Mouse (Mus musculus) lung, embryonic 15.5 days (tissue): ENCODE results near the gene Camkv. TPM values are rescaled to one million over a fixed set of nuclear protein-coding genes. Genes with fewer than 3 reads are reported as not detected.

Experiments
- ATAC-seq: fragments of 200-750 bp; cut with Nextera tagmentation; 2 replicates; pipeline ENCODE4 v1.8.0; 2017; ENCODE audit warnings: moderate number of reproducible peaks, borderline replicate concordance; ENCODE audit not compliant: low FRiP score, low TSS enrichment; ENCODE audit errors: extremely low read depth
- H3K27ac ChIP-seq: fragments of 300-500 bp; sonication (generic); 2 replicates; pipeline ENCODE4 v1.5.1; 2015; ENCODE audit warnings: moderate library complexity, mild to moderate bottlenecking, inconsistent platforms
- H3K27me3 ChIP-seq: fragments of 300-500 bp; sonication (generic); 2 replicates; pipeline ENCODE4 v1.6.1; 2015; ENCODE audit warnings: inconsistent platforms
- H3K36me3 ChIP-seq: fragments of 300-500 bp; sonication (generic); 2 replicates; pipeline ENCODE4 v1.6.1; 2015; ENCODE audit warnings: inconsistent platforms
- H3K4me1 ChIP-seq: fragments of 300-500 bp; sonication (generic); 2 replicates; pipeline ENCODE4 v1.6.1; 2015; ENCODE audit warnings: inconsistent platforms
- H3K4me2 ChIP-seq: fragments of 300-500 bp; sonication (generic); 2 replicates; pipeline ENCODE4 v1.6.1; 2015; ENCODE audit warnings: inconsistent platforms, mild to moderate bottlenecking, moderate library complexity
- H3K4me3 ChIP-seq: fragments of 300-500 bp; sonication (generic); 2 replicates; pipeline ENCODE4 v1.5.1; 2015; ENCODE audit warnings: mild to moderate bottlenecking, inconsistent platforms
- H3K9ac ChIP-seq: fragments of 300-500 bp; sonication (generic); 2 replicates; pipeline ENCODE4 v1.6.1; 2015; ENCODE audit warnings: inconsistent platforms
- H3K9me3 ChIP-seq: fragments of 300-500 bp; sonication (generic); 2 replicates; pipeline ENCODE4 v1.6.1; 2016; ENCODE audit warnings: inconsistent platforms
- WGBS: fragments of 180-500 bp; shearing (Covaris S2); methylation state at CpG from one replicate; pipeline ENCODE4 v1.1.7; 2015; 5-methylcytosine and 5-hydroxymethylcytosine counted together
- polyA plus RNA-seq: library from polyadenylated mRNA; unstranded; fragments of >200 nt; fragmentation: Nextera tagmentation; extraction: Ambion mirVana; gene quantifications from 2 replicates; pipeline ENCODE4 v1.2.1, GENCODE M21; 2015

Camkv gene
- polyA plus RNA-seq, 1 experiment from 2014 or later, result 3.1 TPM

- H3K4me1 ChIP-seq, result peaks cover 43% of the 10 kb centered on the region
- H3K27ac ChIP-seq, result 0 out of 2 replicates have a peak overlapping the region, but pooled peaks have one; percentile 45
- 45% methylated on average over 31 of the region's 31 CpGs for WGBS
- no peak for ATAC-seq
- no peaks in the 10 kb centered on the region for H3K36me3 ChIP-seq
- H3K9me3 ChIP-seq, result no peaks in the 10 kb centered on the region
- H3K4me2 ChIP-seq, result peak overlapping the region; percentile 87
- peak overlapping the region; percentile 46 for H3K4me3 ChIP-seq
- peak overlapping the region; percentile 37 for H3K9ac ChIP-seq
- H3K27me3 ChIP-seq, result peaks cover 10% of the 10 kb centered on the region
These were observed 28.3 kb upstream of the Camkv start for GRCm38 (mm10) chr9:107906967-107907800.

- H3K4me3 ChIP-seq, result peak overlapping the region; percentile 46
- peaks cover 10% of the 10 kb centered on the region for H3K27me3 ChIP-seq
- peaks cover 43% of the 10 kb centered on the region for H3K4me1 ChIP-seq
- H3K36me3 ChIP-seq, result no peaks in the 10 kb centered on the region
- H3K27ac ChIP-seq, result 0 out of 2 replicates have a peak overlapping the region, but pooled peaks have one; percentile 7
- no peak for ATAC-seq
- WGBS, result 53% methylated on average over 14 of the region's 14 CpGs
- peak overlapping the region; percentile 87 for H3K4me2 ChIP-seq
- peak overlapping the region; percentile 20; the same call in 1 of the 2 replicates for H3K9ac ChIP-seq
- H3K9me3 ChIP-seq, result no peaks in the 10 kb centered on the region
These were observed 27.7 kb upstream of the Camkv start for GRCm38 (mm10) chr9:107907801-107908120.

GRCm38 (mm10) chr9:107908410-107909158 is 26.9 kb upstream of the Camkv start:
- no peak for ATAC-seq
- Histone ChIP-seq H3K9me3 (no peaks in the 10 kb centered on the region), H3K4me2 (peak overlapping the region; percentile 87), H3K9ac (peak overlapping the region; percentile 13; the same call in 1 of the 2 replicates), H3K4me3 (peak overlapping the region; percentile 46), H3K27me3 (peaks cover 10% of the 10 kb centered on the region), H3K4me1 (peaks cover 43% of the 10 kb centered on the region), H3K27ac (peak overlapping the region; percentile 45), H3K36me3 (no peaks in the 10 kb centered on the region)
- WGBS, result 31% methylated on average over 18 of the region's 18 CpGs

GRCm38 (mm10) chr9:107910025-107910769 is 25.3 kb upstream of the Camkv start:
- whole genome bisulfite sequencing, result 73% methylated on average over 15 of the region's 15 CpGs
- Histone ChIP-seq H3K27ac (no peak overlapping the region), H3K4me3 (no peak overlapping the region), H3K27me3 (peaks cover 10% of the 10 kb centered on the region), H3K9me3 (no peaks in the 10 kb centered on the region), H3K36me3 (no peaks in the 10 kb centered on the region), H3K4me1 (peaks cover 40% of the 10 kb centered on the region), H3K9ac (no peak overlapping the region), H3K4me2 (0 out of 2 replicates have a peak overlapping the region, but pooled peaks have one; percentile 16)
- ATAC-seq, result no peak

- Histone ChIP-seq H3K27ac (no peak overlapping the region), H3K4me2 (no peak overlapping the region), H3K9me3 (no peaks in the 10 kb centered on the region), H3K27me3 (no peaks in the 10 kb centered on the region), H3K36me3 (no peaks in the 10 kb centered on the region), H3K4me1 (peaks cover 7% of the 10 kb centered on the region; the same call in 1 of the 2 replicates), H3K4me3 (no peak overlapping the region), H3K9ac (no peak overlapping the region)
- ATAC-seq, result no peak
- WGBS, result 66% methylated on average over 16 of the region's 16 CpGs
These were observed 20.6 kb upstream of the Camkv start for GRCm38 (mm10) chr9:107914764-107915420.

- peak; percentile 19; the same call in 1 of the 2 replicates for ATAC-seq
- WGBS, result 20% methylated on average over 13 of the region's 13 CpGs
- Histone ChIP-seq H3K27ac (no peak overlapping the region), H3K4me2 (no peak overlapping the region), H3K9me3 (no peaks in the 10 kb centered on the region), H3K27me3 (no peaks in the 10 kb centered on the region), H3K4me3 (no peak overlapping the region), H3K4me1 (peaks cover 3% of the 10 kb centered on the region; the same call in 1 of the 2 replicates), H3K9ac (no peak overlapping the region), H3K36me3 (no peaks in the 10 kb centered on the region)
These were observed 17.4 kb upstream of the Camkv start for GRCm38 (mm10) chr9:107917895-107918608.

- Histone ChIP-seq H3K4me2 (no peak overlapping the region), H3K36me3 (no peaks in the 10 kb centered on the region), H3K27ac (no peak overlapping the region), H3K27me3 (no peaks in the 10 kb centered on the region), H3K4me3 (no peak overlapping the region), H3K9me3 (no peaks in the 10 kb centered on the region), H3K9ac (no peak overlapping the region), H3K4me1 (peaks cover 6% of the 10 kb centered on the region)
- WGBS, result 73% methylated on average over 6 of the region's 6 CpGs
- no peak for ATAC-seq
These were observed 16.6 kb upstream of the Camkv start for GRCm38 (mm10) chr9:107918884-107919283.

- WGBS, result 73% methylated on average over 5 of the region's 5 CpGs
- no peaks in the 10 kb centered on the region for H3K9me3 ChIP-seq
- H3K36me3 ChIP-seq, result no peaks in the 10 kb centered on the region
- H3K27ac ChIP-seq, result no peak overlapping the region
- H3K27me3 ChIP-seq, result no peaks in the 10 kb centered on the region
- no peak overlapping the region for H3K4me2 ChIP-seq
- no peak overlapping the region for H3K4me3 ChIP-seq
- ATAC-seq, result no peak
- H3K4me1 ChIP-seq, result peaks cover 12% of the 10 kb centered on the region
- H3K9ac ChIP-seq, result no peak overlapping the region
These were observed 16.0 kb upstream of the Camkv start for GRCm38 (mm10) chr9:107919441-107919840.

GRCm38 (mm10) chr9:107923021-107923420 is 12.5 kb upstream of the Camkv start:
- Histone ChIP-seq H3K9me3 (no peaks in the 10 kb centered on the region), H3K4me2 (no peak overlapping the region), H3K36me3 (no peaks in the 10 kb centered on the region), H3K9ac (no peak overlapping the region), H3K27me3 (no peaks in the 10 kb centered on the region), H3K4me1 (peaks cover 26% of the 10 kb centered on the region), H3K27ac (no peak overlapping the region), H3K4me3 (no peak overlapping the region)
- 29% methylated on average over 7 of the region's 7 CpGs for WGBS
- ATAC-seq, result no peak

GRCm38 (mm10) chr9:107923956-107924355 is 11.5 kb upstream of the Camkv start:
- Histone ChIP-seq H3K9ac (no peak overlapping the region), H3K4me1 (peaks cover 32% of the 10 kb centered on the region), H3K27ac (0 out of 2 replicates have a peak overlapping the region, but pooled peaks have one; percentile 5), H3K4me2 (no peak overlapping the region), H3K36me3 (no peaks in the 10 kb centered on the region), H3K27me3 (no peaks in the 10 kb centered on the region), H3K4me3 (no peak overlapping the region), H3K9me3 (no peaks in the 10 kb centered on the region)
- WGBS, result 23% methylated on average over 6 of the region's 6 CpGs
- ATAC-seq, result no peak

GRCm38 (mm10) chr9:107925251-107925650 is 10.2 kb upstream of the Camkv start:
- H3K4me1 ChIP-seq, result peaks cover 32% of the 10 kb centered on the region
- no peaks in the 10 kb centered on the region for H3K27me3 ChIP-seq
- no peak overlapping the region for H3K4me3 ChIP-seq
- ATAC-seq, result no peak
- no peaks in the 10 kb centered on the region for H3K9me3 ChIP-seq
- H3K9ac ChIP-seq, result no peak overlapping the region
- 21% methylated on average over 3 of the region's 3 CpGs for WGBS
- no peak overlapping the region for H3K4me2 ChIP-seq
- H3K27ac ChIP-seq, result no peak overlapping the region
- H3K36me3 ChIP-seq, result no peaks in the 10 kb centered on the region
